Mouse (Mus musculus) MEL (cell line): ENCODE measurements at regions not wholly inside any gene's neighbourhood (a gene's known extent, or its start where the extent isn't known, plus 50 kb on each side); places are given as distances from the start of the nearest gene placed in this dataset.

Source experiments
- DNase-seq: peaks from one replicate; pipeline ENCODE4 v3.0.0; 2011; ENCODE audit warnings: low read depth, low spot score
- H3K27ac ChIP-seq: 2 replicates; pipeline ENCODE4 v1.5.1; 2012; ENCODE audit warnings: low read depth, mild to moderate bottlenecking, control low read depth, low read length, moderate library complexity; ENCODE audit not compliant: control insufficient read depth
- H3K27me3 ChIP-seq, 2 experiments: fragments of 150-350 bp in 1 of 2; sonication (generic) in 1 of 2; 2 replicates each; pipeline ENCODE4 v1.6.1; 2012; ENCODE audit warnings: low read length in 2 of 2, mild to moderate bottlenecking in 2 of 2, improper control_type of control experiment in 1 of 2, moderate library complexity in 1 of 2; ENCODE audit not compliant: insufficient read depth in 2 of 2, control insufficient read depth in 1 of 2
- H3K36me3 ChIP-seq, 2 experiments: 2 replicates each; pipeline ENCODE4 v1.6.1; 2012 to 2014; ENCODE audit warnings: low read length in 2 of 2, improper control_type of control experiment in 1 of 2, inconsistent platforms in 1 of 2, mild to moderate bottlenecking in 1 of 2; ENCODE audit not compliant: insufficient read depth in 2 of 2, control insufficient read depth in 1 of 2
- H3K4me1 ChIP-seq, 2 experiments: fragments of 150-350 bp in 1 of 2; sonication (generic) in 1 of 2; 2 replicates each; pipeline ENCODE4 v1.6.1; 2012; ENCODE audit warnings: low read length in 2 of 2, improper control_type of control experiment in 1 of 2, mild to moderate bottlenecking in 1 of 2; ENCODE audit not compliant: insufficient read depth in 2 of 2, control insufficient read depth in 1 of 2
- H3K4me3 ChIP-seq, 2 experiments: fragments of 150-350 bp in 1 of 2; sonication (generic) in 1 of 2; 2 replicates each; pipeline ENCODE4 v1.5.1; 2012; ENCODE audit warnings: low read depth in 2 of 2, low read length in 2 of 2, mild to moderate bottlenecking in 2 of 2, moderate library complexity in 2 of 2, control low read depth in 1 of 2, improper control_type of control experiment in 1 of 2; ENCODE audit not compliant: control insufficient read depth in 1 of 2, insufficient read depth in 1 of 2
- H3K79me2 ChIP-seq: 2 replicates; pipeline ENCODE4 v1.6.1; 2012; ENCODE audit warnings: mild to moderate bottlenecking, low read length, moderate library complexity; ENCODE audit not compliant: control insufficient read depth, poor library complexity, insufficient read depth
- H3K9ac ChIP-seq: 2 replicates; pipeline ENCODE4 v1.6.1; 2012; ENCODE audit warnings: low read depth, mild to moderate bottlenecking, control low read depth, low read length, moderate library complexity; ENCODE audit not compliant: control insufficient read depth, poor library complexity, severe bottlenecking
- H3K9me3 ChIP-seq: fragments of 150-350 bp; sonication (generic); replicated peaks from 2 replicates; pipeline ENCODE4 v1.6.1; 2012; ENCODE audit warnings: mild to moderate bottlenecking, low read length, improper control_type of control experiment, moderate library complexity; ENCODE audit not compliant: insufficient read depth
- CTCF ChIP-seq, 3 experiments: IDR thresholded peaks in 2 of 3; conservative IDR thresholded peaks in 1 of 3; 2 replicates each; pipeline ENCODE4 v1.5.1; 2011 to 2012; ENCODE audit warnings: low read length in 3 of 3, low read depth in 2 of 3, mild to moderate bottlenecking in 2 of 3, improper control_type of control experiment in 1 of 3, inconsistent platforms in 1 of 3, mixed read lengths in 1 of 3, moderate library complexity in 1 of 3; ENCODE audit not compliant: control insufficient read depth in 1 of 3, insufficient read depth in 1 of 3, poor library complexity in 1 of 3, severe bottlenecking in 1 of 3
- GATA1 ChIP-seq: IDR thresholded peaks from 2 replicates; pipeline ENCODE4 v1.6.1; 2011; ENCODE audit warnings: low read depth, low read length, improper control_type of control experiment
- JUND ChIP-seq: IDR thresholded peaks from 2 replicates; pipeline ENCODE4 v1.6.1; 2011; ENCODE audit warnings: low read depth, mild to moderate bottlenecking, improper control_type of control experiment, low read length
- MYB ChIP-seq: IDR thresholded peaks from 2 replicates; pipeline ENCODE4 v1.6.1; 2011; ENCODE audit warnings: mild to moderate bottlenecking, low read depth, low read length, improper control_type of control experiment
- MYC ChIP-seq: IDR thresholded peaks from 2 replicates; pipeline ENCODE4 v1.6.1; 2011; ENCODE audit warnings: low read depth, mild to moderate bottlenecking, low read length, improper control_type of control experiment, moderate library complexity
- NELFE ChIP-seq: IDR thresholded peaks from 2 replicates; pipeline ENCODE4 v1.6.1; 2011; ENCODE audit warnings: low read depth, low read length, improper control_type of control experiment
- RAD21 ChIP-seq: IDR thresholded peaks from 2 replicates; pipeline ENCODE4 v1.6.1; 2011; ENCODE audit warnings: mild to moderate bottlenecking, low read depth, low read length, improper control_type of control experiment
- SMC3 ChIP-seq: IDR thresholded peaks from 2 replicates; pipeline ENCODE4 v1.6.1; 2011; ENCODE audit warnings: low read depth, low read length, improper control_type of control experiment
- TAL1 ChIP-seq: IDR thresholded peaks from 2 replicates; pipeline ENCODE4 v1.6.1; 2012; ENCODE audit warnings: mild to moderate bottlenecking, inconsistent platforms, low read length, moderate library complexity, mixed read lengths
- TCF12 ChIP-seq: IDR thresholded peaks from 2 replicates; pipeline ENCODE4 v1.6.1; 2014; ENCODE audit warnings: low read depth, mild to moderate bottlenecking, inconsistent platforms, low read length, improper control_type of control experiment, moderate library complexity

DNA sequence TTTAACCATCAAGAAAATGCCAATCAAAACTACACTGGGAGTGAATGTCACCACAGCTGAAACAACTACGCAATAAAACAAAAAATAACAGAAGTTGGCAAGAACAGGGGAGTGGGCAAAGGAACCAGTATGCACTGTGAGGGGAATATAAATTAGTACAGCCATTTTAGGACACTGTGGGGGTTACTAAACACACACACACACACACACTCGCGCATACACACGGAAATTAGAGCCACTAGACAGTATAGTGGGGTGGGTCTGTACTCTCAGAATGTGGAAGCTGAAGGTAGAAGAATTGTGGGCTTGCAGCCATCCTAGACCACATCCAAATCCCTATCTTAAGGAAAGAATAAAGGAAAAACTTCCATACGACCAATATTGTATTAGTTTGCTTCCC, 87.4 kb downstream of the Erv3 start:
- no peaks in the 10 kb centered on the region for H3K4me1 ChIP-seq
- TF ChIP-seq SMC3 (no peak), GATA1 (no peak)
- no peaks in the 10 kb centered on the region for H3K36me3 ChIP-seq
- H3K79me2 ChIP-seq, result no peaks in the 10 kb centered on the region
- DNase-seq, result no peak
- H3K9me3 ChIP-seq, result no peaks in the 10 kb centered on the region
- no peak overlapping the region for H3K4me3 ChIP-seq
- H3K9ac ChIP-seq, result no peak overlapping the region
- no peak overlapping the region for H3K27ac ChIP-seq
- peaks cover 1 to 2% of the 10 kb centered on the region in 2 experiments; a peak in 3 of 4 replicates for H3K27me3 ChIP-seq

DNA sequence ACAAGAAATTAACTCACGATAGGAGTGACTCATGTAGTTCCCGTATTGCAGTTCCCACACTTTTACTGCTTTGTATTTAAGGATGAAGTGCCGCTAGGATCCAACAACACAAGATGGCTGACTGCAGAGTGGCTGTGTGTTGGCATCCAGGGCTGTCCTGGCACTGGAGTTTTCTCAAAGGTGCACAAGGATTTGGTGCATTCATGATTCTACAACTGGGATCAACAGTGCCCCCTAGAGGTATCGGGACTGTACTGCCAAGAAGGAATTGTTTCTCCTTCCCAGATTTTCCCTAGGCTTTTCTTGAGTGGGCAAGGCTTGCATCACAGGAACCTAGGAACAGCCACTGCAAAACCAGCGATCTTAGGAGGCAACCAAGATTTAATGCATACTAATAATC, 88.7 kb downstream of the Erv3 start:
- no peaks in the 10 kb centered on the region for H3K4me1 ChIP-seq
- H3K9me3 ChIP-seq, result no peaks in the 10 kb centered on the region
- peaks cover 0 to 2% of the 10 kb centered on the region in 2 experiments; a peak in 2 of 4 replicates for H3K27me3 ChIP-seq
- no peak overlapping the region for H3K4me3 ChIP-seq
- no peak overlapping the region for H3K9ac ChIP-seq
- H3K27ac ChIP-seq, result no peak overlapping the region
- TF ChIP-seq RAD21 (peak; percentile 51), SMC3 (peak; percentile 30; the same call in 1 of the 2 replicates), CTCF (IDR thresholded peaks at IDR 0.05 in 2 of 3, conservative IDR thresholded peaks at IDR 0.05 in 1 of 3; ENCODE audit: control insufficient read depth in 1 of 3, insufficient read depth in 1 of 3, low read depth in 2 of 3, low read length in 3 of 3, poor library complexity in 1 of 3, severe bottlenecking in 1 of 3) (peak; percentile 47 to 81 (median 63)), TCF12 (no peak)
- H3K79me2 ChIP-seq, result no peaks in the 10 kb centered on the region
- no peaks in the 10 kb centered on the region for H3K36me3 ChIP-seq
- DNase-seq, result peak; percentile 18

DNA sequence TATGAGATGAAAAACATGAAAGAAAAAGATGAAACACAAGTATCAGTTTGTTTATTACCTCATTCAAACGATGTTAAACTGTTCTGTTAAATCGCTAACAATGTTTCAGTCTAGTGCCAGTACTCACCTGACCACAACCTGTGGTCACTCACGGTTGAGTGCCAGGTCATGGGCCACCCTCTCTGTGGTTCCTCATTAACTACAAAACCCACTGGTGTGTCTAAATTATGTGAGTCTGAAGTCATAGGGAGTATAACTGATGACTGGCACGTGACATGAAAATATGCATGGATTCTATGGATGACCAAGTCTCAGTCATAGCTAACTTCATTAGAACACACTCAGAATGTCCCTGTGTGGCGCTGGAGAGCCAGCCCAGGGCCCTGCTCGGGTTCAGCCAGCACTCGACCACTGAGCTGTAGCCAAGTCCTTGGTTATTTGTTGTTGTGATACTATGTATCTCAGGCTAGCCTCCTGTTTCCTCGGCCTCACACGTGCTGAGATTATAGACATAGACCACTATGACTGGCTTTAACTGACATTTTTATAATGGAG, 89.8 kb downstream of the Erv3 start:
- Histone ChIP-seq H3K4me3 (no peak overlapping the region), H3K9me3 (no peaks in the 10 kb centered on the region), H3K36me3 (no peaks in the 10 kb centered on the region), H3K9ac (no peak overlapping the region), H3K79me2 (no peaks in the 10 kb centered on the region), H3K4me1 (no peaks in the 10 kb centered on the region), H3K27ac (no peak overlapping the region), H3K27me3 (no peaks in the 10 kb centered on the region; a peak in 2 of 4 replicates)
- TF ChIP-seq MYB, result no peak
- no peak for TF ChIP-seq JUND
- no peak for TF ChIP-seq NELFE
- no peak for TF ChIP-seq SMC3
- no peak for DNase-seq

DNA sequence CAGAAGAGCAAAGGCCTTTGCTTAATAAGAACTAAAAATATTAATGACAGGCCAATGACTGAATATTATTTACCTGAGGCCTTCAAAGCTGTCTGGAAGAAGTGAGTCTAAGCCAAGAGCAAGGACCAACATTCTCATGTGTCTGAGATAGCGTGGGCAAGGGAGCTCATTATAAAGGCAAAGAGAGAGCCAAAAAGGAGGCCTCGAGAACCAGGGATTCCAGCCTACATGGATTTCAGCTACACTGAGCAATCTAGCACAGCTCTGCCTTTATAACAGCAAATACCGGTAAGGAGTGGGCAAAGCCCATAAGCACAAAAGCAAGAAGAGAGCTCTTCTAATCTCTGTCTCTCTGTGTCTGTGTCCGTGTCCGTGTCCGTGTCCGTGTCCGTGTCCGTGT, 93.0 kb downstream of the Erv3 start:
- no peak for DNase-seq
- no peaks in the 10 kb centered on the region; a peak in 2 of 4 replicates for H3K27me3 ChIP-seq
- no peak overlapping the region for H3K27ac ChIP-seq
- no peaks in the 10 kb centered on the region for H3K36me3 ChIP-seq
- TF ChIP-seq TAL1 (no peak), MYC (no peak)
- H3K9me3 ChIP-seq, result no peaks in the 10 kb centered on the region
- H3K4me1 ChIP-seq, result no peaks in the 10 kb centered on the region
- H3K9ac ChIP-seq, result no peak overlapping the region
- no peak overlapping the region for H3K4me3 ChIP-seq
- H3K79me2 ChIP-seq, result no peaks in the 10 kb centered on the region
